Mouse (Mus musculus) left cerebral cortex, adult 18-20 months (tissue): Measurements from ENCODE around the gene Sympk. TPM values are rescaled to one million over a fixed set of nuclear protein-coding genes. Genes with fewer than 3 reads are reported as not detected.
"Not testable (repeated sequence)": the region's sequence is repeated elsewhere in the genome, so short reads cannot be mapped to it uniquely, and the experiment has no call there.

ENCODE experiments used
- DNase-seq, 2 experiments: peaks; one replicate each; pipeline ENCODE4 v3.0.0; 2021 to 2022; ENCODE audit warnings: low spot score in 2 of 2, mixed read lengths in 1 of 2
- total RNA-seq, 2 experiments: library from RNA; stranded (reverse); gene quantifications; 2 replicates each; pipeline ENCODE4 v1.2.3; 2021

Sympk gene
- total RNA-seq, 2 experiments from 2014 or later: 116 to 123 TPM

- no peak for DNase-seq
These were observed 27.0 kb downstream of the Sympk start for GRCm38 (mm10) chr7:19051161-19051560.

GRCm38 (mm10) chr7:19052345-19053135, 28.4 kb downstream of the Sympk start:
- peak; percentile 60 to 73 for DNase-seq

GRCm38 (mm10) chr7:19053136-19053532, 29.0 kb downstream of the Sympk start:
- DNase-seq: no peak

GRCm38 (mm10) chr7:19054047-19054776, 30.0 kb downstream of the Sympk start, which contains the start of gene Rsph6a:
TSS of gene Rsph6a (plus strand) at chr7:19054690.
- peak in 1 of 2 experiments; percentile 39 for DNase-seq

GRCm38 (mm10) chr7:19054777-19055076, 30.6 kb downstream of the Sympk start:
- DNase-seq: no peak

- no peak for DNase-seq
These were observed 30.9 kb downstream of the Sympk start for GRCm38 (mm10) chr7:19055108-19055507.

- no peak for DNase-seq
These were observed 33.2 kb downstream of the Sympk start for GRCm38 (mm10) chr7:19057405-19057804.

- DNase-seq: no peak
These were observed 41.7 kb downstream of the Sympk start for GRCm38 (mm10) chr7:19065896-19066295.

- DNase-seq: no peak
These were observed 42.9 kb downstream of the Sympk start for GRCm38 (mm10) chr7:19067063-19067462.

- no peak for DNase-seq
These were observed 43.8 kb downstream of the Sympk start for GRCm38 (mm10) chr7:19067935-19068334.

- peak; percentile 67 to 68 for DNase-seq
These were observed 44.5 kb downstream of the Sympk start for GRCm38 (mm10) chr7:19068707-19069106.

GRCm38 (mm10) chr7:19069500-19069899, 45.3 kb downstream of the Sympk start:
- no peak for DNase-seq

- DNase-seq: not testable (repeated sequence)
These were observed 46.8 kb downstream of the Sympk start for GRCm38 (mm10) chr7:19071024-19071423.

- no peak for DNase-seq
These were observed 49.3 kb downstream of the Sympk start for GRCm38 (mm10) chr7:19073504-19073903.

- DNase-seq: no peak
These were observed 50.3 kb downstream of the Sympk start for GRCm38 (mm10) chr7:19074494-19074893.

- no peak for DNase-seq
These were observed 51.1 kb downstream of the Sympk start for GRCm38 (mm10) chr7:19075231-19075630.

GRCm38 (mm10) chr7:19075723-19076585, 51.8 kb downstream of the Sympk start, which contains the start of gene Dmwd:
TSS of gene Dmwd (plus strand) at chr7:19076227.
- peak; percentile 90 to 96 for DNase-seq

GRCm38 (mm10) chr7:19076586-19076991, 52.4 kb downstream of the Sympk start:
- DNase-seq: no peak

- no peak for DNase-seq
These were observed 53.6 kb downstream of the Sympk start for GRCm38 (mm10) chr7:19077761-19078160.

- no peak for DNase-seq
These were observed 54.6 kb downstream of the Sympk start for GRCm38 (mm10) chr7:19078732-19079131.

GRCm38 (mm10) chr7:19080451-19080950, 56.3 kb downstream of the Sympk start:
- DNase-seq: no peak
